Mouse (Mus musculus): Measurements from ENCODE around the gene Tm6sf1. TPM values are rescaled to one million over a fixed set of nuclear protein-coding genes. Genes with fewer than 3 reads are reported as not detected.

Tm6sf1 gene
- polyA plus RNA-seq, 1 experiment: 229 TPM

- TF ChIP-seq POLR2A (IDR thresholded peaks at IDR 0.05; ENCODE audit: control insufficient read depth, extremely low read depth, insufficient read depth, low read length, poor library complexity) (no peak), CTCF (IDR thresholded peaks at IDR 0.05; ENCODE audit: borderline replicate concordance, control insufficient read depth, extremely low read depth, insufficient read depth, low read length, poor library complexity) (no peak)
- H3K4me1 ChIP-seq (replicated peaks; ENCODE audit: control insufficient read depth, insufficient read depth, low read length): peaks cover 15% of the 10 kb centered on the region
- H3K36me3 ChIP-seq (ENCODE audit: control insufficient read depth, insufficient read depth, low read length): no peaks in the 10 kb centered on the region
- no peak within 1 kb of the TSS for H3K4me3 ChIP-seq (ENCODE audit: control insufficient read depth, insufficient read depth, low read length)
- no peak for DNase-seq
- WGBS: 82% methylated on average over 1 of the region's 1 CpGs
- no peak within 1 kb of the TSS for H3K27ac ChIP-seq (ENCODE audit: control insufficient read depth, insufficient read depth, low read length)
- H3K27me3 ChIP-seq (ENCODE audit: control insufficient read depth, insufficient read depth, low read length): no peaks in the 10 kb centered on the region
Observed at GRCm38 (mm10) chr7:81855694-81856093, 3.1 kb upstream of the Tm6sf1 start, which contains the start of gene Gm10160. Gene Gm10160, minus strand, starts transcription at chr7:81855794.

- H3K27ac ChIP-seq (ENCODE audit: control insufficient read depth, insufficient read depth, low read length): no peak overlapping the region
- DNase-seq: no peak
- TF ChIP-seq POLR2A (IDR thresholded peaks at IDR 0.05; ENCODE audit: control insufficient read depth, extremely low read depth, insufficient read depth, low read length, poor library complexity): no peak
- TF ChIP-seq CTCF (IDR thresholded peaks at IDR 0.05; ENCODE audit: borderline replicate concordance, control insufficient read depth, extremely low read depth, insufficient read depth, low read length, poor library complexity): no peak
Observed at GRCm38 (mm10) chr7:81856221-81856620, 2.6 kb upstream of the Tm6sf1 start.

GRCm38 (mm10) chr7:81858236-81858635 is 565 bp upstream of the Tm6sf1 start:
- WGBS: 42% methylated on average over 9 of the region's 9 CpGs
- Histone ChIP-seq H3K27ac (ENCODE audit: control insufficient read depth, insufficient read depth, low read length) (no peak overlapping the region), H3K36me3 (ENCODE audit: control insufficient read depth, insufficient read depth, low read length) (no peaks in the 10 kb centered on the region), H3K4me1 (replicated peaks; ENCODE audit: control insufficient read depth, insufficient read depth, low read length) (peaks cover 39% of the 10 kb centered on the region), H3K4me3 (ENCODE audit: control insufficient read depth, insufficient read depth, low read length) (no peak overlapping the region; the same call in 1 of the 2 replicates), H3K27me3 (ENCODE audit: control insufficient read depth, insufficient read depth, low read length) (no peaks in the 10 kb centered on the region)
- DNase-seq: no peak
- no peak for TF ChIP-seq POLR2A (IDR thresholded peaks at IDR 0.05; ENCODE audit: control insufficient read depth, extremely low read depth, insufficient read depth, low read length, poor library complexity)
- TF ChIP-seq CTCF (IDR thresholded peaks at IDR 0.05; ENCODE audit: borderline replicate concordance, control insufficient read depth, extremely low read depth, insufficient read depth, low read length, poor library complexity): no peak

More at GRCm38 (mm10) chr7:81856221-81856620, 2.6 kb upstream of the Tm6sf1 start:
- Histone ChIP-seq H3K4me3 (ENCODE audit: control insufficient read depth, insufficient read depth, low read length) (no peak overlapping the region), H3K36me3 (ENCODE audit: control insufficient read depth, insufficient read depth, low read length) (no peaks in the 10 kb centered on the region), H3K4me1 (replicated peaks; ENCODE audit: control insufficient read depth, insufficient read depth, low read length) (peaks cover 21% of the 10 kb centered on the region), H3K27me3 (ENCODE audit: control insufficient read depth, insufficient read depth, low read length) (no peaks in the 10 kb centered on the region)
- WGBS: 86% methylated on average over 4 of the region's 4 CpGs

- H3K4me3 ChIP-seq (ENCODE audit: control insufficient read depth, insufficient read depth, low read length): peak overlapping the region; percentile 81
- H3K27me3 ChIP-seq (ENCODE audit: control insufficient read depth, insufficient read depth, low read length): no peaks in the 10 kb centered on the region
- WGBS: 5% methylated on average over 11 of the region's 11 CpGs
- H3K27ac ChIP-seq (ENCODE audit: control insufficient read depth, insufficient read depth, low read length): peak overlapping the region; percentile 96
- TF ChIP-seq POLR2A (IDR thresholded peaks at IDR 0.05; ENCODE audit: control insufficient read depth, extremely low read depth, insufficient read depth, low read length, poor library complexity) (no peak), CTCF (IDR thresholded peaks at IDR 0.05; ENCODE audit: borderline replicate concordance, control insufficient read depth, extremely low read depth, insufficient read depth, low read length, poor library complexity) (no peak)
- DNase-seq: peak; percentile 50
- H3K4me1 ChIP-seq (replicated peaks; ENCODE audit: control insufficient read depth, insufficient read depth, low read length): peaks cover 52% of the 10 kb centered on the region
- no peaks in the 10 kb centered on the region for H3K36me3 ChIP-seq (ENCODE audit: control insufficient read depth, insufficient read depth, low read length)
Observed at GRCm38 (mm10) chr7:81860071-81860470, 1.3 kb downstream of the Tm6sf1 start.

GRCm38 (mm10) chr7:81860996-81861395 is 2.2 kb downstream of the Tm6sf1 start:
- WGBS: 3% methylated on average over 5 of the region's 5 CpGs
- H3K4me1 ChIP-seq (replicated peaks; ENCODE audit: control insufficient read depth, insufficient read depth, low read length): peaks cover 52% of the 10 kb centered on the region
- peaks cover 7% of the 10 kb centered on the region; the same call in 1 of the 2 replicates for H3K36me3 ChIP-seq (ENCODE audit: control insufficient read depth, insufficient read depth, low read length)
- peak overlapping the region; percentile 96 for H3K27ac ChIP-seq (ENCODE audit: control insufficient read depth, insufficient read depth, low read length)
- DNase-seq: peak; percentile 67
- H3K27me3 ChIP-seq (ENCODE audit: control insufficient read depth, insufficient read depth, low read length): no peaks in the 10 kb centered on the region
- H3K4me3 ChIP-seq (ENCODE audit: control insufficient read depth, insufficient read depth, low read length): peak overlapping the region; percentile 81
- TF ChIP-seq POLR2A (IDR thresholded peaks at IDR 0.05; ENCODE audit: control insufficient read depth, extremely low read depth, insufficient read depth, low read length, poor library complexity) (0 out of 2 replicates have a peak, but pooled peaks have one; percentile 28), CTCF (IDR thresholded peaks at IDR 0.05; ENCODE audit: borderline replicate concordance, control insufficient read depth, extremely low read depth, insufficient read depth, low read length, poor library complexity) (no peak)

GRCm38 (mm10) chr7:81861461-81861860 is 2.7 kb downstream of the Tm6sf1 start:
- H3K27ac ChIP-seq (ENCODE audit: control insufficient read depth, insufficient read depth, low read length): peak overlapping the region; percentile 96
- no peak for DNase-seq
- peaks cover 7% of the 10 kb centered on the region; the same call in 1 of the 2 replicates for H3K36me3 ChIP-seq (ENCODE audit: control insufficient read depth, insufficient read depth, low read length)
- H3K4me3 ChIP-seq (ENCODE audit: control insufficient read depth, insufficient read depth, low read length): peak overlapping the region; percentile 2; the same call in 1 of the 2 replicates
- TF ChIP-seq CTCF (IDR thresholded peaks at IDR 0.05; ENCODE audit: borderline replicate concordance, control insufficient read depth, extremely low read depth, insufficient read depth, low read length, poor library complexity) (no peak), POLR2A (IDR thresholded peaks at IDR 0.05; ENCODE audit: control insufficient read depth, extremely low read depth, insufficient read depth, low read length, poor library complexity) (no peak)
- H3K27me3 ChIP-seq (ENCODE audit: control insufficient read depth, insufficient read depth, low read length): no peaks in the 10 kb centered on the region
- WGBS: 85% methylated on average over 2 of the region's 2 CpGs
- H3K4me1 ChIP-seq (replicated peaks; ENCODE audit: control insufficient read depth, insufficient read depth, low read length): peaks cover 52% of the 10 kb centered on the region

Measured in thymus, adult 2 months (tissue).